Mouse (Mus musculus) spleen, postnatal 10 days (tissue): ENCODE data around the gene Bspry.

Experiments
- DNase-seq, 2 experiments: peaks; one replicate each; pipeline ENCODE4 v3.0.0; 2021 to 2022; ENCODE audit warnings: low spot score in 2 of 2

The Bspry gene

GRCm38 (mm10) chr4:62480709-62481605, 1.1 kb downstream of the Bspry start:
- DNase-seq: no peak

GRCm38 (mm10) chr4:62484928-62485327, 5.1 kb downstream of the Bspry start:
- DNase-seq: no peak

- peak in 1 of 2 experiments; percentile 39 for DNase-seq
Observed at GRCm38 (mm10) chr4:62485450-62486161, 5.8 kb downstream of the Bspry start.

GRCm38 (mm10) chr4:62486162-62486696, 6.4 kb downstream of the Bspry start:
- DNase-seq: peak in 1 of 2 experiments; percentile 14

GRCm38 (mm10) chr4:62487172-62487571, 7.3 kb downstream of the Bspry start:
- no peak for DNase-seq

GRCm38 (mm10) chr4:62487914-62488313, 8.1 kb downstream of the Bspry start:
- DNase-seq: no peak

GRCm38 (mm10) chr4:62492682-62493081, 12.8 kb downstream of the Bspry start:
- DNase-seq: no peak

- no peak for DNase-seq
Observed at GRCm38 (mm10) chr4:62494230-62494629, 14.4 kb downstream of the Bspry start.

GRCm38 (mm10) chr4:62495946-62496345, 16.1 kb downstream of the Bspry start:
- no peak for DNase-seq

GRCm38 (mm10) chr4:62496815-62497214, 17.0 kb downstream of the Bspry start:
- no peak for DNase-seq

GRCm38 (mm10) chr4:62500799-62501198, 20.9 kb downstream of the Bspry start:
- no peak for DNase-seq

- no peak for DNase-seq
Observed at GRCm38 (mm10) chr4:62501534-62501933, 21.7 kb downstream of the Bspry start.

- peak; percentile 82 to 88 for DNase-seq
Observed at GRCm38 (mm10) chr4:62501964-62502732, 22.3 kb downstream of the Bspry start.

- no peak for DNase-seq
Observed at GRCm38 (mm10) chr4:62502969-62503368, 23.1 kb downstream of the Bspry start.

- no peak for DNase-seq
Observed at GRCm38 (mm10) chr4:62503374-62503970, 23.6 kb downstream of the Bspry start, which contains the start of gene Hdhd3. Gene Hdhd3 (minus strand): TSS chr4:62503467.

- DNase-seq: no peak
Observed at GRCm38 (mm10) chr4:62505991-62506390, 26.1 kb downstream of the Bspry start.

GRCm38 (mm10) chr4:62506798-62507197, 26.9 kb downstream of the Bspry start:
- DNase-seq: peak; percentile 19 to 53

- DNase-seq: no peak
Observed at GRCm38 (mm10) chr4:62508839-62509238, 29.0 kb downstream of the Bspry start.

- no peak for DNase-seq
Observed at GRCm38 (mm10) chr4:62509946-62510345, 30.1 kb downstream of the Bspry start.

GRCm38 (mm10) chr4:62513998-62514506, 34.2 kb downstream of the Bspry start:
- no peak for DNase-seq

- no peak for DNase-seq
Observed at GRCm38 (mm10) chr4:62514995-62515394, 35.1 kb downstream of the Bspry start.
